Mouse (Mus musculus) heart, embryonic 12.5 days (tissue): ENCODE results near the gene Vcam1. TPM values are rescaled to one million over a fixed set of nuclear protein-coding genes. Genes with fewer than 3 reads are reported as not detected.

Experiments
- ATAC-seq: fragments of 200-750 bp; cut with Nextera tagmentation; 2 replicates; pipeline ENCODE4 v1.8.0; 2017; ENCODE audit warnings: moderate TSS enrichment, moderate library complexity; ENCODE audit not compliant: insufficient number of reproducible peaks, low FRiP score
- H3K27ac ChIP-seq: fragments of 300-500 bp; sonication (generic); 2 replicates; pipeline ENCODE4 v1.5.1; 2016; ENCODE audit warnings: mild to moderate bottlenecking, moderate library complexity; ENCODE audit not compliant: poor library complexity, severe bottlenecking
- H3K27me3 ChIP-seq: fragments of 300-500 bp; sonication (generic); replicated peaks from 2 replicates; pipeline ENCODE4 v1.6.1; 2016; ENCODE audit warnings: mild to moderate bottlenecking, moderate library complexity
- H3K36me3 ChIP-seq: fragments of 300-500 bp; sonication (generic); 2 replicates; pipeline ENCODE4 v1.6.1; 2016; ENCODE audit warnings: mild to moderate bottlenecking, moderate library complexity
- H3K4me1 ChIP-seq: fragments of 300-500 bp; sonication (generic); replicated peaks from 2 replicates; pipeline ENCODE4 v1.6.1; 2016; ENCODE audit warnings: mild to moderate bottlenecking
- H3K4me2 ChIP-seq: fragments of 300-500 bp; sonication (generic); 2 replicates; pipeline ENCODE4 v1.6.1; 2016; ENCODE audit warnings: mild to moderate bottlenecking, moderate library complexity
- H3K4me3 ChIP-seq: fragments of 300-500 bp; sonication (generic); 2 replicates; pipeline ENCODE4 v1.5.1; 2016; ENCODE audit warnings: mild to moderate bottlenecking
- H3K9ac ChIP-seq: fragments of 300-500 bp; sonication (generic); 2 replicates; pipeline ENCODE4 v1.6.1; 2016; ENCODE audit warnings: mild to moderate bottlenecking, moderate library complexity
- H3K9me3 ChIP-seq: fragments of 300-500 bp; sonication (generic); replicated peaks from 2 replicates; pipeline ENCODE4 v1.6.1; 2016; ENCODE audit warnings: mild to moderate bottlenecking, moderate library complexity
- WGBS: fragments of 180-500 bp; shearing (Covaris S2); methylation state at CpG from one replicate; pipeline ENCODE4 v1.1.7; 2016; 5-methylcytosine and 5-hydroxymethylcytosine counted together
- polyA plus RNA-seq: library from polyadenylated mRNA; unstranded; fragments of >200 nt; fragmentation: Nextera tagmentation; extraction: Ambion mirVana; gene quantifications from 2 replicates; pipeline ENCODE4 v1.2.1, GENCODE M21; 2016

Gene Vcam1
- polyA plus RNA-seq, 1 experiment from 2014 or later = 69.7 TPM

DNA sequence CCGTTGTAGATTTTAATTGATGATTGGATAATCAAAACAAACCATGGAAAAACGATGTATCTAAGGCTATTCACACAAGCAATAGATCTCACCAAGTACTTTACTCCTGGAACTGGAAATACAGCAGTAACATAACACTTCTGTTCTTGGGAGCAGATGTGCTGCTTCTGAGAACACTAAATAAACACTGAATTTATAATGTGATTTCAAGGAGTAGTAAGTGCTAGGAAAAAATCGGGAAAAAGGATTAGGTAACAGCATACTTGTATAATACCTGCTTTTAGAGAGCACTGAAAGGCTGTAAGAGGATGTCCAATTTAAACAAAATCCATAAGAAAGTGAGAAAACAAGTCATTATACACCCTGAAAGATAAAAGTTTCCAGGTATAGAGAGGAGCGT lies 43.5 kb downstream of the Vcam1 start:
- Histone ChIP-seq H3K9ac (no peak overlapping the region), H3K4me2 (no peak overlapping the region), H3K27ac (no peak overlapping the region), H3K36me3 (no peaks in the 10 kb centered on the region), H3K27me3 (no peaks in the 10 kb centered on the region), H3K9me3 (peaks cover 9% of the 10 kb centered on the region), H3K4me1 (no peaks in the 10 kb centered on the region; the same call in 1 of the 2 replicates), H3K4me3 (no peak overlapping the region)
- no peak for ATAC-seq
- WGBS = 75% methylated on average over 4 of the region's 4 CpGs

DNA sequence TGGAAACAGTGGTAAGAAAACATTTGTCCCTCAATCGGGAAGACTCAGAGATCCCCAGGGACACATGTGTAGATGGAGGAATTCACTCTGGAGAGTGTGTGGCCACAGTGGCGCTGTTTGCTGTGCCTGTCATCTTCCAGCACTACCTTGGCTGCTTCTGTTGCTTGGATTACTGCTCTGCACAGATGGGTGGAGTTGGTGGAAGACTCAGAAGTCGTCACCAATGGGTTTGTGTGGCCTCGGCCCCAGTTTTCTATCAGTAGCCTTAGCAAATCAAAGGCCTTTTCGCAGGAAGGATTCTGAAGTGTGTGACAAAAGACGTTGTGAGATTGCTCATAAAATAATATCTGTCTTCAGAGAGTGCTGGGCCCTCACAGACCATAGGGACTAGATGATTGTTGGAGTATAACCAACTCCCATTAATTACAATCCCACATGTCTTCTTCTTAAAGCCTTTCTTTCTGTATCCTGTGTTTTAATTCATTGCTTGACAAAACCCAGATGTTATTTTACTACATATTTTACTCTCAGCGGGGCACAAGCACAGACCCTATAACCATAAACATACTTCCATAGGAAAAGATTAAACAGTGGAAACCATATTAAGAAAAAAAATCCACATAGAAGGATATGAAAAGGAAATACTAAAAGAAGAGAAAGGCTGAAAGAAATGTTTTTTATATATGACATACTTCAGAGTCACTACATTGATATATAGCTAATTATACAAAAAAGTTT lies 48.4 kb downstream of the Vcam1 start:
- Histone ChIP-seq H3K27ac (no peak overlapping the region), H3K4me1 (peaks cover 10% of the 10 kb centered on the region), H3K4me3 (no peak overlapping the region), H3K36me3 (no peaks in the 10 kb centered on the region), H3K9me3 (no peaks in the 10 kb centered on the region), H3K9ac (no peak overlapping the region), H3K27me3 (no peaks in the 10 kb centered on the region), H3K4me2 (no peak overlapping the region)
- ATAC-seq = no peak
- 49% methylated on average over 7 of the region's 7 CpGs for WGBS

DNA sequence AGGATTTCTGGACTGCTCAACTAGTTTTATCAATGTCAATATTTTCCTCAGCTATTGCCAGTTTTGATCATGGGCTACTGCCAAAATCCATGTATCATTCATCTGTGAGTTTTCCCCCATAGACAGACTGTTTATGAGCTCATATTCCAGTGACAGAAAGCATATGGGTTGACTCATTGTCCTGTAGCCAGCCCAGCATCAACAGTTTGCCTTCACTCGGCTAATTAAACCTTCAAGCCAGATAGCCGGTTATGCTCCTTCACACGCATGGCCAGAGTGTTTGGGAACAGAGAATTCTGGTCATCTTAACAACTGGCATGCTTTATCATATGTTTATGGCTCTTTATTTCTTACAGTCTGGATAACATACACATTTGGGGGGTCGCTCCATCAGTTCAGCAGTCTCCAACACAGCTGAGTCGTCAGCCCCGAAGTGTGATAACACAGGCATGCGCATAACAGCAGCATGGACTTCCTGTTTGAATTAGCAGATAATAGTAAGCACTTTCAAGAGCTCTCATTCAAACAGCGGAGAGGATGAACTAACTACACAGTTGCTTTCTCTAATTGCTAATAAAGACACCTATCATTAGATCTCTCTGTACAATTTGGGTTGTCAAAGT lies 49.2 kb downstream of the Vcam1 start:
- Histone ChIP-seq H3K36me3 (no peaks in the 10 kb centered on the region), H3K27ac (peak overlapping the region; percentile 33; the same call in 1 of the 2 replicates), H3K4me3 (no peak overlapping the region), H3K27me3 (no peaks in the 10 kb centered on the region), H3K4me2 (peak overlapping the region; percentile 40), H3K4me1 (peaks cover 10% of the 10 kb centered on the region), H3K9me3 (no peaks in the 10 kb centered on the region), H3K9ac (no peak overlapping the region)
- no peak; the same call in 1 of the 2 replicates for ATAC-seq
- WGBS = 19% methylated on average over 8 of the region's 8 CpGs

DNA sequence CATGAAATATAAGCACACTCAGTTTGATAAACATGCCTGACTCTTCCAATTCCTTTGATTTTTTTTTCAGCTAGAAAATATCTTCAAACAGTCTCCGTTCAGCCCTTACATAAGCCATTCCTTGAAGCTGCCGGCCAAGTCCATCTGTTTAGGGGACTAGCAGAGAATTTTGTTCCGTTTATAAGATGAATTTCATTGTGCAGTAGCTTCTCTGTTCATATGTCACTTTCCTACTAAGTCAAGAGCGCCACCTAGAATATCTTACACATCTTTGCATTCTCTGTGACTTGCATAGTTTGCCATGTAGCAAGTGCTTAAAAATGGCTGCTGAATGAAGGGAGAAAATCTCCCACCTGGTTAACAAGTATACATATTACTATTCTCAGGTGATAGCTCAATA lies 51.0 kb downstream of the Vcam1 start:
- no peak overlapping the region for H3K4me3 ChIP-seq
- H3K27me3 ChIP-seq = no peaks in the 10 kb centered on the region
- H3K9me3 ChIP-seq = no peaks in the 10 kb centered on the region
- no peak overlapping the region for H3K4me2 ChIP-seq
- peaks cover 18% of the 10 kb centered on the region for H3K4me1 ChIP-seq
- H3K9ac ChIP-seq = no peak overlapping the region
- ATAC-seq = no peak
- H3K36me3 ChIP-seq = no peaks in the 10 kb centered on the region
- no peak overlapping the region for H3K27ac ChIP-seq
- WGBS = 62% methylated on average over 4 of the region's 4 CpGs

DNA sequence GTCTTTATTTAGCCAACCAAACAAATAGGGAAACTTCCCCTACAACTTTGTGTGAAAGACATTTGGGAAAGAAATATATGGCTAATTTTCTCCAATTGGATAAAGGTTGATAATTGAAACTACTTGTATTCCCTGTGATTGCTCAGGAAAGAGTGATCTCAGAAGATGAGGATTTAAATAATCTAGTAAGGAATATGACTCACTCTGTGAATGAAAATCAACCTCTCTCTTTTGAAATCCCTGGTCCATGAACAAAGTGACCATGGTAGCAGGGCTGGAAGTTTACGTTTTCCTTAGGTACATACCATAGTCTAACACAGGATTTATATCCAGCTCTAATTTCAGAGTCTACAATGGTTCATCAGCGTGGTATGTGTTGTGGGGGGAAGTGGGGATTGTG lies 52.7 kb downstream of the Vcam1 start:
- no peak overlapping the region for H3K9ac ChIP-seq
- ATAC-seq = no peak
- no peak overlapping the region for H3K4me3 ChIP-seq
- no peaks in the 10 kb centered on the region for H3K36me3 ChIP-seq
- no peaks in the 10 kb centered on the region for H3K27me3 ChIP-seq
- 80% methylated on average over 2 of the region's 2 CpGs for WGBS
- H3K9me3 ChIP-seq = no peaks in the 10 kb centered on the region
- peaks cover 28% of the 10 kb centered on the region for H3K4me1 ChIP-seq
- no peak overlapping the region for H3K27ac ChIP-seq
- no peak overlapping the region for H3K4me2 ChIP-seq

DNA sequence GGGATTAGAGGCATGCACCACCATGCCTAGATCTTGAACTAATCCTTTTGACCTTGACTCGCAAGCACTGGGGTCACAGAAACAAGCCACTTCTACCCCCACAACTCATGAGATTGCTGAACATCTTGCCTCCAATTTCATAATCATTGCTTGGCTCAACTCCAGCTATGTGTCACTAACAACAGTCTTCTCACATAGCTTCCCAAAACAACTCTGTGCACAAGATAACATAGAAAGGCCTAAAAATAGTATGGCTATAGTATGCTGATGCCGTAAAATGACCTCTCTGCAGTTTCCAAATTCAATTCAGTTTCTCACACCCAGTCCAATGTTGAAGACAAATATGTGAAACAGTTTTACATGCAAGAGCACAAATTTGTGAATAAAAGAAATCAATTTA lies 56.9 kb downstream of the Vcam1 start:
- WGBS = 34% methylated on average over 2 of the region's 2 CpGs
- H3K27ac ChIP-seq = peak overlapping the region; percentile 82
- H3K4me2 ChIP-seq = no peak overlapping the region

DNA sequence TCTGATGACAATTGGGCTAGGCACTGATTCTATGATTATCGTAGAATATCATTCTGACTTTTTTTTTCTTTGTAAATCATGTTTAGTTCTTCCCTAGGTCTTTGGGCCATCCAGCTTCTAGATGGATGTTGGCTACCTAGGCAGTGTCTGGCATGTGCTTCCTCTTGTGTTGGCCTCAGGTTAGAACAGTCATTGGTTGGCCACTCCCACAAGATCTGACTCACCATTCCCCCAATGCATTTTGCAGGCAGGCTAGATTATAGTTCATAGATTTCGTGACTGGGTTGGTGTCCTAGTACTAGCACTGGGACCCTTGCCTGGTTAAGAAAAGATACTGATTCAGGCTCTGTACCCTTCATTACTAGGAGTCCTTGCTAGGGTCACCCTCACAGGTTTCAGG lies 67.3 kb downstream of the Vcam1 start:
- 91% methylated on average over 2 of the region's 2 CpGs for WGBS
- Histone ChIP-seq H3K4me2 (no peak overlapping the region), H3K27me3 (no peaks in the 10 kb centered on the region), H3K36me3 (no peaks in the 10 kb centered on the region), H3K27ac (no peak overlapping the region), H3K4me3 (no peak overlapping the region), H3K4me1 (no peaks in the 10 kb centered on the region), H3K9me3 (no peaks in the 10 kb centered on the region), H3K9ac (no peak overlapping the region)
- ATAC-seq = no peak

More for the DNA sequence above, 56.9 kb downstream of the Vcam1 start:
- H3K4me3 ChIP-seq = no peak overlapping the region
- no peaks in the 10 kb centered on the region for H3K9me3 ChIP-seq
- H3K36me3 ChIP-seq = no peaks in the 10 kb centered on the region
- H3K9ac ChIP-seq = no peak overlapping the region
- ATAC-seq = 0 out of 2 replicates have a peak, but pooled peaks have one; percentile 48
- H3K4me1 ChIP-seq = peaks cover 27% of the 10 kb centered on the region
- no peaks in the 10 kb centered on the region for H3K27me3 ChIP-seq

DNA sequence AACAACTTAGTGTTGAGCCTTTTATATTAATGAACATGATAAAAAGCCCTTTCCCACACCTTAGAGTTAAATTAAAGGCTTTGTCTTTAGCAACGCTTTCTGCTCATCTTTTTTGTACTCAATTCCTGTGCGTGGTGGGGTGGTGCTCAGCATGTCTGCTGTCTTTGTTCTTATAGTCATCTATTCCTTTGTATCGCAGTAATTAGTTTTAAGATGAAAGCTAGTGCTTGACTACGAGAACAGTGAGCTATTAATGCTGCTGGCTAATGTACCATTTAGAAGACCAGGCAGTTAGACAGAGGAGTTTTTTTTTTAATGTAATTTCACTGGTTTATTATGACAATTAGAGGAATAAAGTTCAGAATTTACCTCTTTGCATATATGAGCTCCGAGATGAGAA lies 69.2 kb downstream of the Vcam1 start:
- no peak overlapping the region for H3K27ac ChIP-seq
- H3K4me2 ChIP-seq = no peak overlapping the region
- H3K4me1 ChIP-seq = no peaks in the 10 kb centered on the region
- no peaks in the 10 kb centered on the region for H3K27me3 ChIP-seq
- H3K4me3 ChIP-seq = no peak overlapping the region
- no peaks in the 10 kb centered on the region for H3K36me3 ChIP-seq
- ATAC-seq = no peak
- H3K9me3 ChIP-seq = no peaks in the 10 kb centered on the region
- WGBS = 77% methylated on average over 5 of the region's 5 CpGs
- H3K9ac ChIP-seq = no peak overlapping the region

Other genes with a start within 250 kb of the Vcam1 start
- gene Dph5, start 241.9 kb downstream of the Vcam1 start, polyA plus RNA-seq = 19.1 and 19.2 TPM in 2 replicates
- 19.9 and 21.3 TPM in 2 replicates for gene Slc30a7, start 122.3 kb downstream of the Vcam1 start, polyA plus RNA-seq
- 25.4 and 26.5 TPM in 2 replicates for gene Extl2, start 122.2 kb downstream of the Vcam1 start, polyA plus RNA-seq
- 1.1 TPM in 1 of 2 replicates, not detected in the other for gene Gpr88, start 123.8 kb upstream of the Vcam1 start, polyA plus RNA-seq